Mouse (Mus musculus): ENCODE measurements around the gene Tsnaxip1.

- TF ChIP-seq CTCF (IDR thresholded peaks at IDR 0.05; ENCODE audit: control insufficient read depth, insufficient read depth, low read length): no peak
- no peak for TF ChIP-seq POLR2A (IDR thresholded peaks at IDR 0.05; ENCODE audit: borderline replicate concordance, control insufficient read depth, low read depth, low read length)
These were observed 9.5 kb downstream of the Tsnaxip1 start for GRCm38 (mm10) chr8:105836991-105837390.

Data from bone marrow, adult 2 months (tissue).